Mouse (Mus musculus) hindbrain, embryonic 10.5 days (tissue): ENCODE measurements around the gene Adamtsl5. TPM values are rescaled to one million over a fixed set of nuclear protein-coding genes. Genes with fewer than 3 reads are reported as not detected.
A peak's percentile ranks its signal among the peaks of the same experiment; 100 is the strongest.

ENCODE experiments used
- DNase-seq: peaks from one replicate; pipeline ENCODE4 v3.0.0-alpha.2; 2017; ENCODE audit warnings: low spot score
- H3K27ac ChIP-seq: fragments of 300-500 bp; sonication (generic); 2 replicates; pipeline ENCODE4 v1.5.1; 2016; ENCODE audit warnings: mild to moderate bottlenecking, moderate library complexity
- H3K27me3 ChIP-seq: fragments of 300-500 bp; sonication (generic); 2 replicates; pipeline ENCODE4 v1.6.1; 2016; ENCODE audit warnings: mild to moderate bottlenecking; ENCODE audit not compliant: poor library complexity, insufficient read depth, severe bottlenecking
- H3K36me3 ChIP-seq: fragments of 300-500 bp; sonication (generic); 2 replicates; pipeline ENCODE4 v1.6.1; 2016; ENCODE audit warnings: mild to moderate bottlenecking, moderate library complexity
- H3K4me1 ChIP-seq: fragments of 300-500 bp; sonication (generic); replicated peaks from 2 replicates; pipeline ENCODE4 v1.6.1; 2016; ENCODE audit warnings: mild to moderate bottlenecking
- H3K4me3 ChIP-seq: fragments of 300-500 bp; sonication (generic); 2 replicates; pipeline ENCODE4 v1.5.1; 2016; ENCODE audit warnings: mild to moderate bottlenecking, moderate library complexity
- H3K9me3 ChIP-seq: fragments of 300-500 bp; sonication (generic); 2 replicates; pipeline ENCODE4 v1.6.1; 2016; ENCODE audit warnings: mild to moderate bottlenecking, moderate library complexity
- WGBS: fragments of 180-500 bp; shearing (Covaris S2); methylation state at CpG from one replicate; pipeline ENCODE4 v1.1.7; 2016; 5-methylcytosine and 5-hydroxymethylcytosine counted together
- polyA plus RNA-seq: library from polyadenylated mRNA; unstranded; fragments of >200 nt; fragmentation: Nextera tagmentation; extraction: Ambion mirVana; gene quantifications from 2 replicates; pipeline ENCODE4 v1.2.1, GENCODE M21; 2016

Gene Adamtsl5
- polyA plus RNA-seq, 1 experiment from 2014 or later = 1.3 TPM

- H3K4me1 ChIP-seq = peaks cover 74% of the 10 kb centered on the region
- H3K36me3 ChIP-seq = peaks cover 41% of the 10 kb centered on the region
- peak overlapping the region; percentile 96 for H3K27ac ChIP-seq
- H3K4me3 ChIP-seq = peak overlapping the region; percentile 68
- 72% methylated on average over 10 of the region's 10 CpGs for WGBS
- H3K27me3 ChIP-seq = peaks cover 92% of the 10 kb centered on the region
- no peak for DNase-seq
- no peaks in the 10 kb centered on the region for H3K9me3 ChIP-seq
Measured at GRCm38 (mm10) chr10:80301256-80302081, 46.7 kb downstream of the Adamtsl5 start.

- H3K27me3 ChIP-seq = peaks cover 84% of the 10 kb centered on the region
- H3K9me3 ChIP-seq = no peaks in the 10 kb centered on the region
- peak overlapping the region; percentile 96 for H3K27ac ChIP-seq
- H3K36me3 ChIP-seq = peaks cover 33% of the 10 kb centered on the region
- DNase-seq = peak; percentile 69
- WGBS = 11% methylated on average over 11 of the region's 11 CpGs
- peak overlapping the region; percentile 68 for H3K4me3 ChIP-seq
- peaks cover 81% of the 10 kb centered on the region for H3K4me1 ChIP-seq
Measured at GRCm38 (mm10) chr10:80300672-80301181, 47.5 kb downstream of the Adamtsl5 start.

GRCm38 (mm10) chr10:80299824-80300223 is 48.4 kb downstream of the Adamtsl5 start:
- Histone ChIP-seq H3K27me3 (peaks cover 76% of the 10 kb centered on the region), H3K4me3 (peak overlapping the region; percentile 68)

GRCm38 (mm10) chr10:80299301-80299700 is 48.9 kb downstream of the Adamtsl5 start:
- WGBS = 6% methylated on average over 15 of the region's 15 CpGs
- H3K36me3 ChIP-seq = peaks cover 28% of the 10 kb centered on the region
- H3K27me3 ChIP-seq = peaks cover 71% of the 10 kb centered on the region
- peaks cover 88% of the 10 kb centered on the region for H3K4me1 ChIP-seq
- DNase-seq = no peak
- peak overlapping the region; percentile 96 for H3K27ac ChIP-seq
- peak overlapping the region; percentile 68 for H3K4me3 ChIP-seq
- no peaks in the 10 kb centered on the region for H3K9me3 ChIP-seq

More at GRCm38 (mm10) chr10:80299824-80300223, 48.4 kb downstream of the Adamtsl5 start:
- H3K9me3 ChIP-seq = no peaks in the 10 kb centered on the region
- DNase-seq = no peak
- peaks cover 28% of the 10 kb centered on the region for H3K36me3 ChIP-seq
- peak overlapping the region; percentile 96 for H3K27ac ChIP-seq
- peaks cover 87% of the 10 kb centered on the region for H3K4me1 ChIP-seq
- WGBS = 44% methylated on average over 10 of the region's 10 CpGs

GRCm38 (mm10) chr10:80298571-80299281 is 49.5 kb downstream of the Adamtsl5 start:
- DNase-seq = peak; percentile 93
- 4% methylated on average over 26 of the region's 26 CpGs for WGBS
- no peaks in the 10 kb centered on the region for H3K9me3 ChIP-seq
- peaks cover 93% of the 10 kb centered on the region for H3K4me1 ChIP-seq
- peak overlapping the region; percentile 96 for H3K27ac ChIP-seq
- peaks cover 30% of the 10 kb centered on the region for H3K36me3 ChIP-seq
- H3K4me3 ChIP-seq = peak overlapping the region; percentile 68
- H3K27me3 ChIP-seq = peaks cover 66% of the 10 kb centered on the region

- H3K4me3 ChIP-seq = peak overlapping the region; percentile 88; the same call in 1 of the 2 replicates
- peaks cover 28% of the 10 kb centered on the region for H3K36me3 ChIP-seq
- peaks cover 96% of the 10 kb centered on the region for H3K4me1 ChIP-seq
- H3K27me3 ChIP-seq = peaks cover 61% of the 10 kb centered on the region
- no peaks in the 10 kb centered on the region for H3K9me3 ChIP-seq
- 74% methylated on average over 8 of the region's 8 CpGs for WGBS
- peak overlapping the region; percentile 96 for H3K27ac ChIP-seq
- no peak for DNase-seq
Measured at GRCm38 (mm10) chr10:80297526-80298133, 50.6 kb downstream of the Adamtsl5 start.

GRCm38 (mm10) chr10:80296824-80297223 is 51.4 kb downstream of the Adamtsl5 start:
- H3K27ac ChIP-seq = peak overlapping the region; percentile 96
- 82% methylated on average over 5 of the region's 5 CpGs for WGBS
- H3K27me3 ChIP-seq = peaks cover 53% of the 10 kb centered on the region

GRCm38 (mm10) chr10:80295618-80296425 is 52.4 kb downstream of the Adamtsl5 start, which contains the start of gene Apc2:
Gene Apc2 (plus strand): TSS chr10:80295977.
- WGBS = 1% methylated on average over 26 of the region's 26 CpGs
- H3K4me1 ChIP-seq = peaks cover 84% of the 10 kb centered on the region
- peak within 1 kb of the TSS; percentile 96 for H3K27ac ChIP-seq

More at GRCm38 (mm10) chr10:80296824-80297223, 51.4 kb downstream of the Adamtsl5 start:
- no peak for DNase-seq
- H3K4me3 ChIP-seq = peak overlapping the region; percentile 88
- peaks cover 92% of the 10 kb centered on the region for H3K4me1 ChIP-seq
- H3K36me3 ChIP-seq = peaks cover 21% of the 10 kb centered on the region
- H3K9me3 ChIP-seq = no peaks in the 10 kb centered on the region

GRCm38 (mm10) chr10:80294788-80295303 is 53.4 kb downstream of the Adamtsl5 start:
- peak overlapping the region; percentile 35 for H3K27ac ChIP-seq
- peaks cover 34% of the 10 kb centered on the region for H3K27me3 ChIP-seq
- peak overlapping the region; percentile 88; the same call in 1 of the 2 replicates for H3K4me3 ChIP-seq
- DNase-seq = no peak
- WGBS = 47% methylated on average over 7 of the region's 7 CpGs
- H3K9me3 ChIP-seq = no peaks in the 10 kb centered on the region
- H3K36me3 ChIP-seq = peaks cover 21% of the 10 kb centered on the region
- H3K4me1 ChIP-seq = peaks cover 74% of the 10 kb centered on the region

More at GRCm38 (mm10) chr10:80295618-80296425, 52.4 kb downstream of the Adamtsl5 start, which contains the start of gene Apc2:
- DNase-seq = peak; percentile 87
- H3K4me3 ChIP-seq = peak within 1 kb of the TSS; percentile 88
- H3K27me3 ChIP-seq = peaks cover 43% of the 10 kb centered on the region
- H3K9me3 ChIP-seq = no peaks in the 10 kb centered on the region
- H3K36me3 ChIP-seq = peaks cover 21% of the 10 kb centered on the region

- H3K9me3 ChIP-seq = no peaks in the 10 kb centered on the region
- H3K27ac ChIP-seq = no peak overlapping the region; the same call in 1 of the 2 replicates
- no peak for DNase-seq
- WGBS = 76% methylated on average over 4 of the region's 4 CpGs
- peak overlapping the region; percentile 88 for H3K4me3 ChIP-seq
- peaks cover 25% of the 10 kb centered on the region for H3K36me3 ChIP-seq
- peaks cover 28% of the 10 kb centered on the region for H3K27me3 ChIP-seq
- H3K4me1 ChIP-seq = peaks cover 69% of the 10 kb centered on the region
Measured at GRCm38 (mm10) chr10:80294311-80294710, 53.9 kb downstream of the Adamtsl5 start.

GRCm38 (mm10) chr10:80293325-80293724 is 54.9 kb downstream of the Adamtsl5 start:
- Histone ChIP-seq H3K9me3 (no peaks in the 10 kb centered on the region), H3K27ac (peak overlapping the region; percentile 99), H3K27me3 (peaks cover 18% of the 10 kb centered on the region), H3K4me1 (peaks cover 59% of the 10 kb centered on the region), H3K4me3 (peak overlapping the region; percentile 88), H3K36me3 (peaks cover 35% of the 10 kb centered on the region)
- 34% methylated on average over 14 of the region's 14 CpGs for WGBS
- no peak for DNase-seq
